Mouse (Mus musculus) midbrain, embryonic 11.5 days (tissue): Measurements from ENCODE around the gene Pcmtd2. TPM values are rescaled to one million over a fixed set of nuclear protein-coding genes. Genes with fewer than 3 reads are reported as not detected.

ENCODE experiments used
- polyA plus RNA-seq: library from polyadenylated mRNA; unstranded; fragments of >200 nt; fragmentation: Nextera tagmentation; extraction: Ambion mirVana; gene quantifications from 2 replicates; pipeline ENCODE4 v1.2.1, GENCODE M21; 2014

Pcmtd2 gene
- polyA plus RNA-seq, 1 experiment from 2014 or later, result 37.7 TPM

Other genes starting within 250 kb of the Pcmtd2 start
- 77.0 and 82.6 TPM in 2 replicates for gene Prpf6, start 246.0 kb upstream of the Pcmtd2 start, polyA plus RNA-seq
- gene Zfp512b, start 245.1 kb upstream of the Pcmtd2 start, polyA plus RNA-seq, result 24.6 and 27.0 TPM in 2 replicates
- 63.4 and 64.4 TPM in 2 replicates for gene Samd10, start 238.6 kb upstream of the Pcmtd2 start, polyA plus RNA-seq
- gene Gm29797, start 180.8 kb upstream of the Pcmtd2 start, polyA plus RNA-seq, result not detected in 2 replicates
- 12.5 and 14.6 TPM in 2 replicates for gene Sox18, start 166.2 kb upstream of the Pcmtd2 start, polyA plus RNA-seq
- 15.5 and 16.0 TPM in 2 replicates for gene Tcea2, start 157.5 kb upstream of the Pcmtd2 start, polyA plus RNA-seq
- gene Rgs19, start 143.9 kb upstream of the Pcmtd2 start, polyA plus RNA-seq, result 61.6 and 65.4 TPM in 2 replicates
- gene Lkaaear1, start 139.4 kb upstream of the Pcmtd2 start, polyA plus RNA-seq, result not detected in 2 replicates
- 21.7 and 22.9 TPM in 2 replicates for gene Oprl1, start 122.8 kb upstream of the Pcmtd2 start, polyA plus RNA-seq
- gene Myt1, start 74.5 kb upstream of the Pcmtd2 start, polyA plus RNA-seq, result 28.7 and 31.0 TPM in 2 replicates
- 100 and 102 TPM in 2 replicates for gene Polr3k, start 26.5 kb downstream of the Pcmtd2 start, polyA plus RNA-seq
- not detected in 2 replicates for gene Gm14496, start 153.3 kb downstream of the Pcmtd2 start, polyA plus RNA-seq